Mouse (Mus musculus) urinary bladder, postnatal 14 days (tissue): ENCODE measurements at regions not wholly inside any gene's neighbourhood (a gene's known extent, or its start where the extent isn't known, plus 50 kb on each side); places are given as distances from the start of the nearest gene placed in this dataset.

Experiments used
- DNase-seq: peaks from one replicate; pipeline ENCODE4 v3.0.0; 2021; ENCODE audit warnings: low spot score

DNA sequence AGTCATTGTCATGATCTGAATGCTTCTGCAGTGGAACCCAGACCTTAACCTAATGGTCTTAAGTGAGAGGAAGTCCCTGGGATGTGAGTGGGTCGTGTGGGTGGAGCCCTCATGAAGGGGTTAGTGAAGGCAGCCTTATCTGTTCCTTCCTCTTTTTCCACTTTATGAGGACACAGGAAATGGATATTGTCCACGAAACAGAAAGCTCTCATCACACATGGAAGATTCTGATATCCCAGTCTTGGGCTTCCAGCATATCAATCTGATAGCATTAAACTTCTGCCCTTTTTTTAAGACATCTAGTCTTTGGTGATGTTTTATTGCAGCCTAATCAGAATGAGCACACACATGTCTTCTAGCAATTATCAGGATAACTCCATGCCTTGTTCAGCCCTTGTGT is 164.0 kb downstream of the Mex3b start:
- DNase-seq: no peak

DNA sequence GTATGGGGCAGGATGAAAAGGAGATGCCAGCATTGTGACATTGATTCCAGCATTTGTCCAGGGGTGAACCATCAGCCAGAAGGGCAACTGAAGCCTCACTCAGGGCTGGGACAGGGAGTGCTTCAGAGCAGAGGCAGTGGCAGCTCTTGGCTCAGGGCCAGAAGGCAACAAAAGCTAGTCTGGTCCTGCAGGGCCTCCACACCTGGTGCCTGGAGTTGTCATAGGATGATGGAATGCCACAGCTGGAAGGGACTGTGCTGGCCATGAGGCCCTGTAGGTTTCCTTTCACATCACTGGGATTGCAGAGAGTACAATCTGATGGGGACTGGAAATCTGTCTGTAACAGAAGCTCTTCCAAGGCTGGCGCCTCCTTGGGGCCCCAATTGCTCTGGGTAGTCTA is 164.9 kb downstream of the Mex3b start:
- peak; percentile 6 for DNase-seq

DNA sequence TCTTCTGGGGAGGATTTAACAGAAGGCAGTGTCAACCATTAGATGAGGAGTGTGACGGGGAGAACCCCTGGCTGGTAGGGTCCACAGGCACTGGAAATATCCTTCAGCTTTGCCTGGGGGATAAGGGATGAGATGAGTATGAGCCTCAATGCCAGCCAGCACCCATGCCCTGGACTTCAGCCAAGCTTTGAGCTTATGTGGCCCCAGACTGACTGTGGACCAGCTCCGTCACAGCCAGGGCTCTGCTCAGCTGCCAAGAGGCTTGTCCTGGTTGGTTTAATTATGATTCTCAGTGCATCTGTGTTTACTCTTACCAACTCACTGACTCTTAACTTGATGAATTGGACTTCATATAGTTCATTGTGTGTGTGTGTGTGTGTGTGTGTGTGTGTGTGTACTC is 165.8 kb downstream of the Mex3b start:
- DNase-seq: no peak

DNA sequence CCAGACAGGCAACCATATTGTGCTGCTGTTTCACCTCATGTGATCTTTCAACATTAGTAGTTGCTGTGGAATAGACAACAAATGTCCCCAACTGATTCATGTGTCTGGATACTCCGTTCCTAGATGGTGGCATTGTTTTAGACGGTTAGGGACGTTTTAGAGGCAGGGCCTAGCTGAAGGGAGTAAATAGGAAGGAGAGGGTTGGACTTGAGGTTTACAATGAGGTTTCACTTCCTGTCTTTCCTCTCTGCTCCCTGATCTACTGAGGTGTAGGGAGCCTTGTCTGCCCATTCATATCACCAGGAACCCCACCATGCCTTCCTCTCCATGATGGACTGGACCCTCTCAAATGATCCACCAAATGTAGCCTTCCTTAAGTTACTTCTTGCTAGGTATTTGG is 168.1 kb downstream of the Mex3b start:
- DNase-seq: no peak

DNA sequence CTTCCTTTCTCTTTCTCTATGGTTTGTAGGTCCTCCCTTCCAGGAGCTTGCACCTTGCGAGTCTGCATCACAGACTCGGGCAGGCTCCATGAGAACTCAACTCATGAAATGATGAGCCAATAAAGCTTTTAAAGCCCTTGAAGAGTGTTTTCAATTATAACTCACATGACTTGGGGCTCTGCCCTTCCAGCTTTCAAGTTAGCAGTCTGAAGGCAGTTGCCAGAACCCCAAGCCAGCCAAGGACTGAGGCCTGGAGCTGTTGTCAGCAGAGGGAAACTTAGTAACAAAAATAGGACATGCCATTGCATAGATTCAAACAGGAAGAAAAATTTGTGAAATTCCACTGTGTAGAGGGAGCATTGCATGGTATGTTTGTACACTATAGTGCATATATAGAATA is 169.3 kb downstream of the Mex3b start:
- peak; percentile 66 for DNase-seq

DNA sequence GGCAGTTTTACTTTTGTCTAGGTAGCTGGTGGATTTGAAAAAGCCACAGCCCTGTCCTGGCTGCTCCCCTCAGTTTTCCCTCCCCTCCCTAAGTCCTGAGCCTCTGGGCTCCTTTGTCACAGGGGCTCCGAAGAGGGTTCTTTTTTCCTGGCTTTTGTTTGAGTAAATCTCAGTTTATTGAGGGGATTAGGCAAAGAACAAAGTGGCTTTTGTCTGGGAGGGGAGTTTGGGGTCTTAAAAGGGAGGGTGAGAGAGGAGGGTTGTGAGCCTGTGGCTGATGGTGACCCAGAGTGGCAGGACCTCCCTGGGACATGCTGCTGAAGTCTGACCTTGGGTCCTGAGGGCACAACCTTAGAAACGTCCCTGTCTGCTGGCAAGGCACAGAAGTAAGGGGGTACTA is 170.0 kb downstream of the Mex3b start:
- DNase-seq: no peak

DNA sequence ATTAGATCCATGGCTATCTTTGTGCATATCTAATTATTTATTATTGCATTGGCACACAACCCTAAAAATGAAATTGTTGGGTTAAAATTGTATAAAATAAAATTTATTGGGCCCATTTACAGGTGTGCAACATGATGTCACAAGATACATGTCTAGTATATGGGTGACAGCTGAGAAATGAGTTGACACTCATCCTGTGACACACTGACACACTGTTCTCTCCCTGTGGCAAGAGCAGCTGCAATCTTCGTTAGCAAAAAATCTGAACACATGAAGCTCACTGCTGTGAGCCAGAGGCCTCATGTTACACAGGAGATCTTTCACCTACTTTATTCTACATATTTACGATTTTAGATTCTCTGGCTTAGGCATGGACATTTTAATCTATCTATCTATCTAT is 170.6 kb downstream of the Mex3b start:
- no peak for DNase-seq

DNA sequence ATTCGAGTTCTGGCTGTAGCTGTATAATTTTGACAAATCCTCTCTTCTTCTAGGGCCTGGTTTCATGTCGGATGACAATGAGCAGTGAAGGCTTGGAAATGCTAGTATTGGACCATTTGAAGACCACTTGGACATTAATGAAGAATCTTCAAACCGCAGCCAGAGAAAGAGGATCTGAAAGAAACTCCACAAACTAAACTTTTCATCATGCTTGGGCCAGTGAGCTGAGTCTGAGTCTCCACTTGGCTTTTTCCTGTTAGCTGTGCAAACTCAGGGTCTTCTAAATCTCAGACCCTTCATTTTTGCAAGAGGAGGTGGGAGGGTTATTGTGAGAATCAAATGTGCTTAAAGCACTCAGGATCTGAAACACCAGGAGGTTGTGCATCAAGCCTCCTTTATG is 176.6 kb downstream of the Mex3b start:
- no peak for DNase-seq

DNA sequence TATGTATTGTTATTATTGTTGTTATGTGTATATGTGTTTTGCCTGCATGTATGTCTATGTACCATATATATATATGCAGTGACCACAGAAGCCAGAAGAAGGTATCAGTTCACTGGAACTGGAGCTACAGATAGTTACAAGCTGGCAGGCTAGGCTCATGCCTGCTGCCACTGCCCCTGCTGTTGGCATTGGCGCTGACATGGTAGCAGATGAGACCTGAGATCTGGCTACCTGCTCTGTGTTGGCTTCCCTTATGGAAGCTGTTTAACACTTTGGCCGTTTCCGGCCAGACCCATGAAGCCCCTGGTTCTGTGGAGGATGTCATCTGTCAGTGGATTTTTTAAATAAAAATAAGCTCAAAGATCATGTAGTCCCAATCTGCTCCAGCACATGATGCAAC is 178.1 kb downstream of the Mex3b start:
- DNase-seq: no peak

DNA sequence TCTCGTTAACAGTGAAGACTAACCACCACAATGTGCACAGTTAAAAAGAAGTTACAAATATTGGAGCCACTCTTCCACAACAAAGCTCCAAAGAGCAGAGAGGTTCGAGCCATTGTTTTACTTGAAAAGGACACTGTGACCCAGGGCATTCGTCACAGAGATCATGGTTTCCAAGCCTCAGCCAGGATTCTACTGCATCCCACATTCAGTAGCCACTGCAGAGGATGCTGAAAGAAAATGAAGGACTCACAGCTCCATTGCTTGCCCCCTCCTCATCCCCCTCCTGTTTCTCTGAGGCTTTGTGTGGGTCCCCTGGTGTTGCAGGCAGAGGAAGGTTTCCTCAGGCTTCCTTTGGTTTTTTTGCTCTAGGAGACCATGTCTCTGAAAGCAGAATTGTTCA is 182.9 kb downstream of the Mex3b start:
- DNase-seq: no peak

DNA sequence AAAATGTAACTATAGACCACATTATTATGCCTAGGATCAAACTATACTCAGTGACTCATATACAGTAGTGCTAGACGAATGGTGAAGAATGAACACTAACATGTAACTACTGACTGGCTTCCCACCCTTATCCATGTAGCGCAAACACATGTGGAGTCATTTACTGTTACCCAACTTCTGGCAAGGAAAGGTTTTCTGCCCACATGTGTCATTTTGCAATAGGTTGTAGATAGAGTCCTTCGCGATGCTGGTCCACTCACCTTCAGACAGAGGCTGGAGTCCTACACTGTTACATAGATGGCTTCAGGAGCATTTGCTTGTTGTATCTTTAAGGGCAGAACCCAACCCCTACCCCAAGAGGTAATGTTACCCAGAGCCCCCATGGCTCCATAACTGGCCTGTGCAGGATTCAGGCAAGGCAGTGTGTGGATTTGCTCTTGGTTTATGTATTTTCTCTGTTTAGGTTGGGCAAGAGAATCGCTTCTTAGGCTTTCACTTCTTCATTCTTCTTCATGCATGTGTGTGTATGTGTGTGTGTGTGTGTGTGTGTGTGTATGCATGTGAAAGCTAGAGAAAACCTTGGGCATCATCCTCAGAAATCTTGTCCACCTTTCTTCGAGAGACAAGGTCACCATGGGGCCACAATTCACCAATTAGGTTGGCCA is 183.8 kb downstream of the Mex3b start:
- DNase-seq: no peak

DNA sequence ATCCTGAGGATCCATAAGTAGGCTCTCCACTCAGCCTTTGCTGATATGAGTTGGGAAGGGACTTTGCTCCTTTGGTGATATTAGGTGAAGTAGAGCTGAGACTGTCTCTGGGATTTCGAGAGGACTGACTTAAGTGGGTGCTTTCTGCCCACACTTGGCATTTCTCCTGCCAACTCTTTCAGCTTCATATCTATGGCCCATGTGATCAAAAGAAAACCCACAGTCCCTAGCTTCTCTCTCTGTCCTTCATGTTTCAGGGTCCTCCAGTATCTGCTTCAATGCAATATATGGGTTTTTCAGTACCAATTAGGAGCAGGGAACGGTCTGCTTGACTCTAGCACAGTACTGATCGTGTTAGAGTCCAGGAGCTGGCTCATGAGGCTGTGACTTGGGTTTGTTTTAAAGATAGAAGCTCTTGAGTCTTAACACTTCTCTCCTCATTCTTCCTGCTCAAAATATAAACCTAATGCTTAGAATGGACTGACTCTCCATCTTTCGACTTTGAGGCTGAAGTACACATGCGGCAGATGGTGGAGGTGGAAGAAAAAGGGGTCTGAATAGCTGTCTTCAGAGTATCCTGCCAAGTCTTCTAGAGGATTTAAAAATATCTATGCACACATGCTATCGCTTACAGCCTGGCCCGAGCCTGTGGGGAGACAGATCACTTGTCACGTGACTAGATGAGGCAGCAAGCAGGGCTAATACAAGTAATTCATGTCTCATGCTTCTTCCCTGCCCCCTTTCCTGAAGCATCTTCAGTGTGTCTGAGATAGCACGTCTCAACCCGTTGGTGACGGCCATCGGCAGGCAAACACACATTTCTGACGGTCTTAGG is 189.2 kb downstream of the Mex3b start:
- no peak for DNase-seq

DNA sequence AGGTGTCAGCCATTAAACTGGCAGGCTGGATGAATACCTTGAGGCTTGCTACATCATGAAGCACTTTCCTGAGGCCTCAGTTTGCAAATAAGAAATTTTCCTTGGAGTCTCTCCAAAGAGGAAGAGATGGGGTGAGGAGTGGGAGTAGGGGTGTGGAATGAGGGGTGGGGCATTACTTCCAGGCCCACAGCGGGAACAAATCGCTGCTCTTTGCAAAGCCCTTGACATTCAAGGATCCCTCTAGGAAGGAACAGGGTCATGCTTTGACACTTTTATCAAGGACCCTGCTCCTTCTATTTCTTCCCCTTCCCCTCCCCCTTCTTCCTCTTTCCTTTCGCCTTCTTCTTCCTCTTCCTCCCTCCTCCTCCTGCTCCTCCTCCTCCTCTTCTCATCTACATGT is 193.2 kb downstream of the Mex3b start:
- DNase-seq: no peak

DNA sequence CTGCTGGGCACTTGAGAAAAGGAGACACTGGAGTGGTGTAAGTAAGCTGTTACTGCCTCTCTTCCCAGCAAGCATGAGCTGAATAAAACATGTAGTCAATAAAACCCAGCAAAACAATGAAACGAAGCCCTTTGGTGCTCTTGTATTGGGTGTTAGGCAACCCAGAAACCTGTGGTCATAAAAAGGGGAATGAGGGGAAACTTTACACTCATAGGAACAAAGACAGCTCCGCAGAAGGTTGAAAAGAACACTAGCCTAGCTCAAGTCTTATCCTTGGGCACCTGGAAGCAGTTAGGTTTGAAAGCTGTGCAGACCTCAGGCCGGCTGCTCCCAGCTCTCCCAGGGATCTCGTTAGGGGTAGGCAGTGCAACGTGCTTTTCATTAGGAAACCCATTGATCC is 193.6 kb downstream of the Mex3b start:
- DNase-seq: no peak

DNA sequence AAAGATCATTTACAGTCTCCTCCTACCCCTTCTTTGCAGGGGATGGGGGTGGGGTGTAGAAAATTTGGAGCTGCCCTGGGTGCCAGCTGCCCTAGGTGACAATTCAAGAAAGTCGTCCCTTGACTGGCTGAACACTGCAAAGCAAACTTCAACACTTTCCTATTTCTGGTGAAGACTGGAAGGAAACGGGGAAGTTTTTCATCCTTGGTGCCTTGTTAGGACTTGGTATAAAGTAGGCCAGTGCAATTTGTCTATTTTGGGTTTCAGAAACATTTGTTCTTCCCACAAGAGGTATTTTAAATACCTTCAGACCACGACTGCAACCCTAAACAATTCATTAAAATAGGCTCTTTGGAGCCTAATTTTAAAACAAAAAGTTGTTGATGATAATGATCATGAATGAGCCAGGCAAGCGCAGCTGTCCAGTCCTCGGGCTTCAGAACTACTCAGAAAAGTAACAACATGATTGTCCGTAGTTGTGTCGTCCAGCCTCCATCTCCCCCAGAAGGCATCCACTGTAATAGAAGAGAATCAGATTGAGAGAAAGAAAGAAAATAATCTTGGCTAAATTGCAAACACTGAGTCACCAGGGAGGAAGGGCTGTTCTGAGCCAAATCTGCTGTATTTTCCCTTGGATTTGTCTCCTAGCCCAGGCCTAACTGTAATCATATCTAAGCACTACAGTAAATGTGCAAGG is 194.2 kb downstream of the Mex3b start:
- no peak for DNase-seq

DNA sequence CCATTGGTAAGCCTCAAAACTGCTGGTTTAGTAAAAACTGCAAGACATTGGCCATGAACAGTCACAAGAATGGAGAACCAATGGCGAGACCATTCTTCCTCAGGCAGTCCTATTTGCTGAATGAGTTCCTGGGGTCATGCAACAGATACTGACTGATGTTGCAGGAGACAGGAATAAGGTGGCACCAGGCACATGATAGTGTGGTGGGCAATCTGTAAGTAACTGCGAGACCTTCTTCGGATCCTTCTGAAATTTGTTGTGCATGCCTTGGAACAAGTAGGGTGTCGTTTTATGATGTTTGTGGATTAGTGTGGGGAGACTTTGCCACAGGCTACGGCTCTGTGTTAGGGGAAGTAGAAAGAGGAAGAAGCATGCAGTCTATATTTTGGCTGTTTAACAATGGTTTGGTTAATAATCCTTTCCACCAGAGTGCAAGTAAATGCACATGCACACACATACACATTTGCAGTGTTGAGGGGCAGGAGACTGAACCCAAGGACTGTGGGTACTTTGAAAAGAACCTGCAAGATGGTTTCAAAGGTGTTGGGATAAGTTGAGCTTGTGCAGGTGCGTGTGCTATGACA is 194.9 kb downstream of the Mex3b start:
- DNase-seq: no peak

DNA sequence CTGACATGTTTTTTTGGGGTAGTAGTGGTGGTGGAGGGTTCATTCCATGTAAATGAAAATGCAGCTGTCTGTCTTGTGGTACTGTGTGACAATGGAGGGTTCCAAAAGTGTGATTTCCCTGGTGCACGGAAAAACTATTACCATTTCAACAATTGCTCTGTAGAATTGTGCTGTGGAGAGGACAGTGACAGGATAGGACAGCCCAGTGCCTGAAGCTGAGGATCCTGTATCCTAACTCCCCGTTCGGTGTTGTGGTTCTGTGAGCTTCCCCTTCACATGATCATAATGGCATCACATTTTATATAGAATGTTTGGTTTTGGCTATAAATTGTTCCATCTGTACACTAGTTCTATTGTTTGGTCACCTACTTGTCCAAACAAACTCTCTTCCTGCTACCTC is 196.4 kb downstream of the Mex3b start:
- DNase-seq: no peak

DNA sequence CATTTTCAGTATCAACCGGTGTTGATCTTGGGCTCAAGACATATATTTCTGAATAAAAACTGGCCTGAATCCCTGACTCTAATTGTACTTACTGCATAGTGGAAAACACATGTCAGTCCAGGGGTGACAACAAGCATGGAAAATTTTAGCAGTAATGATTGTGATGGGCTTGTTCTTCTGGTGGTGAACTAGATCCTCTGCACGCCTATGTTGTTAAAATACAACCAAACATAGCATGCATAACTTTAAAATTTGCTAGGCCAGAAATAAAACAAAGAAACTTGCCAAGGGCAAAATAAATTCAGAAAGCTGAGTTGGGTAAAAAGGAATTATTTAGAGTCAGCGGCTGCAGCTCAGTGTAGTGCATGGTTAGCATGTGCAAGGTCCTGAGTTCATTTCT is 198.2 kb downstream of the Mex3b start:
- DNase-seq: no peak

DNA sequence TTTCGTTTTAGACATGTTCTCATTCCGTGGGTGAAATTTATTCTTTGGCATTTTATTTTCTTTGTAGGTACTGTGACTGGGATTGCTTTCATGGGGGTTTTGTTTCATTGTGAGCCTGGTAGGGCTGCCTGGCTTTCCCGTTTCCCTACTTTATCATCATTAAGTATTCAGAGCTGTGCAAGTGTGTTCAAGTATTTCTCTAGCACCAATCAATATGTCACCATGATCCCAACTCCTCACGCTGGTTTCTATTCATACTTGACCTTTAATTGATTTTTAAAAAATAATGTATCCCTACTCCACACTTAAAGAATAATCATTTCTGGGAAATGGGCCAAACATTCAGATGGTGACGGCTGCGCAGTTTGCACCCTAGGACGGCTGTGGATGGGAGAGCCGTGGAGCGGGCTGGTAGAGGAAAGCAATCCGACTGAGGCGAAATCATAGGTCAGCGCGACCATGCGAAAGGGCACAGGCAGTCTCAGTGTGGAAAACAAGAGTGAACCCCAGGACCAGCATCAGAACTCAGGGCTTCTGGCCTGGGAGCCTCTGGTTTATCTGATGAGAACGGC is 207.4 kb downstream of the Mex3b start:
- no peak for DNase-seq

DNA sequence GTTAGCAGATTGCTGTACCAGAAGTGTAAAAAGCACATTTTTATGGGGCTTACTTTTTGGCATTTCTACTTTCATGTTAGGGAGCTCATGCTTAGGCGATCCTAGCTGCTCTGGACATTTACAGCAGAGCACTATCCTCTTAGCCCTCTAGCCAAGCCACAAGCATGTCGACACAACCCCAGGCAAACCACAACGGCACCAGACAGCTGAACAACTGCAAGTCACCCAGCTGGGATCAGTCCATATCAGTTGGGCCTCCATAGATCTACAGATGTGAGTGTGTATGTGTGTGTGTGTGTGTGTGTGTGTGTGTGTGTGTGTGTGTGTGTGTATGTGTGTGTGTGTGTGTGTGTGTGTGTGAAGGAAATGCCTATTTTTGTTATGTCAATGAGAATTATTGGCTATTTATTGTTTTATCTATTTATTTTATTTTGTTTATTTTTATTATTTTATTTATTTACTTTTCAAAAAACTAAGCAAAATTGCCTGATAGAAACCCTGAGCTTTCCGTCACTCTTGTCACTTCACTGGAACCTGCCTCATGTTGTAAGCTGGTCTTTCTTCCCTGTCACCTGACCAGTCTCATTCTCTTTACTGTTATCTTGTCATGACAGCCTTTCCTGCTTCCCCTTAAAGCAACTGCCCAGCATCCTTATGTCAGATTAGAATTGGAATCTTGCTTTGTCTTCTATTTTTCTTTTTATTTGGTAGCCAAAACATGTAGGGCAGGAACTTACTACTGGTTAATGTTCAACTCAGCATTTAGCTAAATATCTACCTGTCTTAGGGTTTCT is 208.2 kb downstream of the Mex3b start:
- DNase-seq: no peak

DNA sequence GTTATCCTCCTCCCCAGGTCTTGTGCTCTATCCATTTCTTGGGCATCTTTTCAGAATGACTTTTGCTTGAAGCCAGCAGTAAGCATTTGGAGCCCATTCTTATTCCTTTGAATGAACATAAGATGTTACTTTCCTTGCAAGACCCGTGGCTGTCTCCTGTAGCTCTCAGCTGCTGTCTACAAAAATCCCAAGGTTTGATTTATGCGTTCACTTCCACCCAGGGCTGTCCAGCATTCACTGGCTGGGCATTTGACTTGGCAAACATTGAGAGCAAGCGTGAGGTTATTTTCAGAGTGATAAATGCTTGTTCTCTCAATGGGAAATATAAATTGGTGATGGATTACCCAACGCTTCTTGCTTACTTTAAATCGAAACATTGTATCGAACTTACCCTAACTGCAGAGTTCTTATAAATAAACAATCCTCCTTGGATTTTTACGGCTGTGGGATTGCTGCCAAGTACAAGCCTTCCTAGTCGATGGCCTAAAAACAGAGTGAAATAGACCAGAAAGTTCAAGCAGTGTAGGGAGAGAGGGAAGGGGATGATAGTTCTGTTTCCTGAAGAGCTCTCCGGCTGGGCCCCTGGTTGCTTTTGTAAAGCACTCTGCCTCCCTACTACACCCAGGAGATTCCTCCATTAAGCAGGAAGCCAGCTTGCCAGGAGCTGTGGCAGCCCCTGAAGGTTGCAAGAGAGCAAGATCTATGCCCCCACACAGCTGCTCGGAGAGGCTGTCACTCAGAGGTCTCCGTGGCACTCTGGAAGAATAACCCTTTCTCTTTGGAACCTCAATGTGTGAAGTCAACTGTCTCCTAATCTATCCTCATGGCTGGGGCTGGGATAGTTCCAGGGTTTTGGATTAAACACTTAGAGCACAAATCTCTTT is 210.1 kb downstream of the Mex3b start:
- peak; percentile 21 for DNase-seq
